Mouse (Mus musculus): ENCODE measurements around the gene Zfp758. TPM values are rescaled to one million over a fixed set of nuclear protein-coding genes. Genes with fewer than 3 reads are reported as not detected.
"Not testable (repeated sequence)": the region's sequence is repeated elsewhere in the genome, so short reads cannot be mapped to it uniquely, and the experiment has no call there.

Gene Zfp758
- polyA plus RNA-seq (2015; fragmentation: Nextera tagmentation; extraction: Ambion mirVana), result 3.5 and 3.7 TPM in 2 replicates

DNA sequence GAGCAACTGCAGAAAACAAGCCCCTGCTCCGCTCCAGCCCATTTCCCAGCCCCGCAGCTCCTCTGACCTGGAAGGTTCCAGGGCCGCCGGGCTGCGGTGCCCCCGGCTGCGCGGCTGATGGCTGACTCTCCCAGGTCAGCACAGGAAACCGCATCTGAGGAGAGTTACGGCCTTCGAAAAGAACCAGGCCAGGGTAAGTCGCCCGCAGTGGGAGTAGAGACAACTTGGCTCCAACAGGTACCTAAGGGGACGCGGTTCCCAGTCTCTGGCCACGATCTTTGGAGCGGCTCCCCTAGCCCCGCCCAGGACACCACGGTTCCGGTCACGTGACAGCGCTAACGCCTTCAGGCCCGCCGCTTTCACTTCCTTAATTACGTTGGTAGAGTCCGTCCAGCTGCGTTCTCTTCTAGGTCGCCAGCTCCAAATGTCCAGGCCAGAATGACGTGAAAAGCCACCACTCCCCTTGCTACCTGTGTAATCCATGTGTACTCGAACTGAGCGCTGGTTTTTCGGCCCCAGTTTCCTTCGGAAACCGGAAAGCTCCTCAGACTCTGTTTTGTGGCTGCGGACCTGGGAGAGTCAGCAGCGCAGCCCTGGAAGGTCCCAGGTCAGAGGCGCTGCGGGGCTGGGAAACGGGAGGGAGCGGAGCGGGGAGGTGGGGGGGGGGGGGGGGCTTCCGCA is at the start of gene Zfp758, which contains the start of gene Zfp944:
TSS of gene Zfp758 (plus strand) at position 353 of the 681 bp plus-strand sequence.
TSS of gene Zfp944 (minus strand) at position 300 of the 681 bp plus-strand sequence.
- not testable (repeated sequence) for H3K9me3 ChIP-seq (ENCODE audit: low read length); H3K36me3 ChIP-seq (replicated peaks; ENCODE audit: insufficient read depth, low read length); H3K27me3 ChIP-seq (ENCODE audit: insufficient read depth, low read length)
- peak within 1 kb of the TSS; percentile 68 for H3K4me2 ChIP-seq (ENCODE audit: low read depth, low read length)
- peak within 1 kb of the TSS; percentile 67 for H3K4me3 ChIP-seq (ENCODE audit: low read depth, low read length)
- DNase-seq (peak; percentile 69), ATAC-seq (peak; percentile 99)
- 0% methylated on average over 27 of the region's 43 CpGs for WGBS (ENCODE audit: insufficient replicate concordance)
- H3K27ac ChIP-seq (ENCODE audit: low read depth), result peak within 1 kb of the TSS; percentile 97
- peaks cover 11% of the 10 kb centered on the region for H3K4me1 ChIP-seq (ENCODE audit: insufficient read depth)
- peak within 1 kb of the TSS; percentile 82 for H3K9ac ChIP-seq (replicated peaks)

DNA sequence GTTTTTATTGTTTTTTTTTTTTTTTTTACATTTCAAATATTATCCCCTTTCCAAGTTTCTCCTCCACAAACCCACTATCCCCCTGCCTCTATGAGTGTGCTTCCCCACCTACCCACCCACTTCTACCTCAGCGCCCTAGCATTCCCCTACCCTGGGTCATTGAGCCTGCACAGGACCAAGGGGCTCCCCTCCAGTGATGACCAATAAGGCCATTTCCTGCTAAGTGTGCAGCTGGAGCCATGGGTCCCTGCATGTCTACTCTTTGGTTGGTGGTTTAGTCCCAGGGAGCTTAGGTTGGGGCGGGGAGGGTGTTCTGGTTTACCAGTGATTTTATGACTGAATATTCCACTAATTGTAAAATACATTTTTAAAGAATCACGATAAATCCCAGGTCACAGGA is 47.0 kb upstream of the Zfp758 start:
- H3K27me3 ChIP-seq (ENCODE audit: insufficient read depth, low read length); H3K9me3 ChIP-seq (ENCODE audit: low read length); DNase-seq; H3K36me3 ChIP-seq (replicated peaks; ENCODE audit: insufficient read depth, low read length); H3K4me1 ChIP-seq (ENCODE audit: insufficient read depth): not testable (repeated sequence)
- 0% methylated on average over 3 of the region's 3 CpGs for WGBS (ENCODE audit: insufficient replicate concordance)
- H3K9ac ChIP-seq (replicated peaks), result peak overlapping the region; percentile 72
- ATAC-seq, result peak; percentile 68
- H3K27ac ChIP-seq (ENCODE audit: low read depth), result peak overlapping the region; percentile 79
- peak overlapping the region; percentile 64 for H3K4me2 ChIP-seq (ENCODE audit: low read depth, low read length)
- peak overlapping the region; percentile 64 for H3K4me3 ChIP-seq (ENCODE audit: low read depth, low read length)

DNA sequence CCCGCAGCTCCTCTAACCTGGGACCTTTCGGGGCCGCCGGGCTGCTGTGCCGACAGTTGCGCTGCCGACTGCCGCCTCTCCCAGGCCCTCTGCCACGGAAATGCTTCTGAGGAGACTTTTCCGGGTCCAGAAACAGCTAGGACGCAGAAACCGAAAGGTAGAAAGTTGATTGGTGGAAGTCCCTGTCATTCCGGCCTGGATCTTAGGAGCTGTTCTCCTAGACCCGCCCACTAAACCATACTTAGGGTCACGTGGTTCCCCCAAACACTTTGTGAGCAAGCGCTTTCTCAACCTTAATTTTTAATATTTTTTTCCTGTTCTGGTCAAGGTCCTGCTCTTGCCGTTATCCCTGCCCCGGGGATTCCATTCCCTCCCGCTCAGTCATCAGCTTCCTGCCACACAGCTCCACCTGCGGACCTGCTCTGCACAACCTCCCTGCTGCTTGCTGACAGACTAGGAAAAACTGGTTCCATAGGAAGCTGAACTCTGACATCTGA is 46.5 kb upstream of the Zfp758 start, which contains the start of gene CT030661.1:
TSS of gene CT030661.1 (minus strand) at position 108 of the 497 bp plus-strand sequence.
- H3K4me3 ChIP-seq (ENCODE audit: low read depth, low read length), result peak within 1 kb of the TSS; percentile 64
- not testable (repeated sequence) for H3K9me3 ChIP-seq (ENCODE audit: low read length); H3K36me3 ChIP-seq (replicated peaks; ENCODE audit: insufficient read depth, low read length); H3K27me3 ChIP-seq (ENCODE audit: insufficient read depth, low read length); H3K4me1 ChIP-seq (ENCODE audit: insufficient read depth)
- H3K9ac ChIP-seq (replicated peaks), result peak within 1 kb of the TSS; percentile 72
- under 1% methylated on average over 20 of the region's 20 CpGs for WGBS (ENCODE audit: insufficient replicate concordance)
- peak within 1 kb of the TSS; percentile 65 for H3K4me2 ChIP-seq (ENCODE audit: low read depth, low read length)
- ATAC-seq, result peak; percentile 99
- H3K27ac ChIP-seq (ENCODE audit: low read depth), result peak within 1 kb of the TSS; percentile 79
- DNase-seq, result peak; percentile 83

DNA sequence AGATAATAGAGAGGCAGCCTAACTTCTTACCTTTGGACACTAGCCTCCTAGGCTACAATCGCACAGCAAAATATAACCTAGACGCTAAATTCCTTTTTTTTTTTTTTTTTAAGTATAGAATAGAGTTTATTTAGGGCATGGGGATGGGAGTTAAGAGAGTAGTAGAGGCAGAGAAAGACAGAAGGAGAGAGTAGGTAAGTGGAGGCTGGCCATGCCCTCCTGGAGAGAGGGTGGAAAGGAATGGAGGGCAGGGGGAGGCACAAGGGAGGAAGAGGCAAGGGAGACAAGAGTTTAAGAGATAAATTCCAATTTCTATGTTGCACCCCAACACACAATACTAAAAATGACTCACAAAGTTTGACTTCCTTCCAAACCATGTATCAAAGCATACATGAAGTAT is 46.0 kb upstream of the Zfp758 start:
- H3K4me2 ChIP-seq (ENCODE audit: low read depth, low read length), result peak overlapping the region; percentile 65; the same call in 1 of the 2 replicates
- not testable (repeated sequence) for H3K4me1 ChIP-seq (ENCODE audit: insufficient read depth); ATAC-seq; H3K27me3 ChIP-seq (ENCODE audit: insufficient read depth, low read length); H3K9me3 ChIP-seq (ENCODE audit: low read length); H3K36me3 ChIP-seq (replicated peaks; ENCODE audit: insufficient read depth, low read length); DNase-seq
- H3K9ac ChIP-seq (replicated peaks), result peak overlapping the region; percentile 72
- WGBS (ENCODE audit: insufficient replicate concordance), result 22% methylated on average over 2 of the region's 2 CpGs
- H3K27ac ChIP-seq (ENCODE audit: low read depth), result peak overlapping the region; percentile 79
- peak overlapping the region; percentile 64 for H3K4me3 ChIP-seq (ENCODE audit: low read depth, low read length)

DNA sequence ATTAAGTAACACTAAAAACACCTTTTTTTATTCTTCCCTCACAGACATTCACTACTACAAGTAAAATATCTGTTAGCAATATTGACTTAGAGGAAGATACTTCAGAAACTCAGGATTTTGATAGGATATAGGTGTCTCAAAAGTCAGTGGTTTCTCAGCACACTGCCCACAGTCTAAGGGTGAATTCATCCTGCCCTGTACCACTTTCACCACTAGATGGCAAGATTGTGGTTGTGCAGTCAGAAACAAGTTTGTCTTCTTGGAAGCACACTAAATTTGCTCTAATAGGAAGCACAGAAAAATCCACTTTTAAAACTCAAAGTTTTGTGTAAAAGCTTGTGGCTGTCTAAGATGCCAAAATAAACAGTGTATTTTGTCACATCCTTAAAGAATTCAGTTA is 8.5 kb upstream of the Zfp758 start:
- H3K4me1 ChIP-seq (ENCODE audit: insufficient read depth), result no peaks in the 10 kb centered on the region
- no peak overlapping the region for H3K27ac ChIP-seq (ENCODE audit: low read depth)
- H3K4me3 ChIP-seq (ENCODE audit: low read depth, low read length), result no peak overlapping the region
- DNase-seq, result peak; percentile 41
- TF ChIP-seq CTCF (IDR thresholded peaks at IDR 0.05; ENCODE audit: low read depth), result peak; percentile 83
- no peak for TF ChIP-seq EP300 (IDR thresholded peaks at IDR 0.05; ENCODE audit: low read depth)
- H3K27me3 ChIP-seq (ENCODE audit: insufficient read depth, low read length), result no peaks in the 10 kb centered on the region
- peak; percentile 55; the same call in 1 of the 2 replicates for ATAC-seq
- H3K9me3 ChIP-seq (ENCODE audit: low read length), result no peaks in the 10 kb centered on the region
- no peak overlapping the region for H3K4me2 ChIP-seq (ENCODE audit: low read depth, low read length)
- no peak overlapping the region for H3K9ac ChIP-seq (replicated peaks)
- H3K36me3 ChIP-seq (replicated peaks; ENCODE audit: insufficient read depth, low read length), result 0 out of 2 replicates have a peak, but pooled peaks cover 6% of the 10 kb centered on the region

DNA sequence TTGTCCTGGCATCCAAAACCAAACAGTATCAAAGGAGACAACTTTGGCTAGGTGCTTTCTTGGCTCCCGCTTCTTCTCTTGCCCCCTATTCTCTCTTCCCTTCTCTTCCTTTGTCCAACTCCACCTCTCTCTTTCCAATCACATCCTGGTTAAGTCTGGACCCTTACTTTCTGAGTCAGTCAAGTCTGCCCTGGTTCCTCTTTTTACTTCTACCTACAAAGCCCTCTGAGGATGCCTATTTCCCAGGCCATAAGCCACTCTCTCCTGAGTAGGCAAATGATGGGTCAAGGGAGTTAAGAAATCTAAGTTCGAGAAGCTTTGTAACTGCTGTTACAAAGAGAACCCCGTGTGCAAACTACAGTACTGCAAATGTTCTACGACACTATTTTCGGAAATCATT is 681 bp upstream of the Zfp758 start:
- Histone ChIP-seq H3K9ac (replicated peaks) (peak overlapping the region; percentile 82), H3K4me3 (ENCODE audit: low read depth, low read length) (peak overlapping the region; percentile 67), H3K27me3 (ENCODE audit: insufficient read depth, low read length) (no peaks in the 10 kb centered on the region), H3K27ac (ENCODE audit: low read depth) (0 out of 2 replicates have a peak overlapping the region, but pooled peaks have one; percentile 78), H3K36me3 (replicated peaks; ENCODE audit: insufficient read depth, low read length) (no peaks in the 10 kb centered on the region), H3K9me3 (ENCODE audit: low read length) (peaks cover 6% of the 10 kb centered on the region; the same call in 1 of the 2 replicates), H3K4me2 (ENCODE audit: low read depth, low read length) (peak overlapping the region; percentile 59), H3K4me1 (ENCODE audit: insufficient read depth) (peaks cover 11% of the 10 kb centered on the region)
- DNase-seq, result no peak
- 23% methylated on average over 5 of the region's 5 CpGs for WGBS (ENCODE audit: insufficient replicate concordance)
- ATAC-seq, result no peak
- TF ChIP-seq CTCF (IDR thresholded peaks at IDR 0.05; ENCODE audit: low read depth), result no peak
- TF ChIP-seq EP300 (IDR thresholded peaks at IDR 0.05; ENCODE audit: low read depth), result no peak
